In the genomic region with DNA sequence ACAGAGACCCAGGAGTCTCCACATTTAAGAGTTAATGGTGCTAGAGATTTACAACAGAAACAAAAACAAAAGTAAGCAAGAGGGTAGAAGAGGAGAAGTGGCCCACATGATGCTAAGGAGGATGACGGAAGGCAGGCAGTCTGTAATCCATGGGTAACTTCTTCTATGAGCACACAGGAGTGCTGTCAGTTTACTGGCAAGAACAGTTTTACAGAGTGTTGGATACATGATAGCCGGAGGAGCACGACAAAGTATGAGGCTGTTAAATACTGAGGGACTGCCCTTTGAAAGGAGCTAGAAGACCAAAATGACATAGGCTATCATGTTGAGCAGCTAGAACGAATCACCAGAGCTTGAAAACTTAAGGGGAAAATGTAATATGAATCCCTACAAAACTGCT, we compare ENCODE assay signal across 27 mouse cellular contexts.
DNase-seq lines count a peak whose midpoint lies in the region; ATAC-seq and TF ChIP-seq lines count a peak whose summit lies in the region.
"Had no signal": no experiment of that assay in that cellular context is flagged by ENCODE, and none has a peak within 500 bp of the region (broad histone marks: within the 10 kb centered on the region; RNA-seq: fewer than 3 reads in every experiment).

No protein-coding gene starts in this region.

- no peak overlapping the region for H3K27ac ChIP-seq in heart, embryonic 12.5 days (ENCODE audit: poor library complexity, severe bottlenecking)
- no peak overlapping the region for H3K27ac ChIP-seq in kidney, embryonic 14.5 days (ENCODE audit: low read depth, low read length)
- H3K27ac ChIP-seq in left cerebral cortex, adult 2 months = peak overlapping the region; percentile 78; the same call in 1 of the 2 replicates
- H3K27ac ChIP-seq: embryonic facial prominence, embryonic 13.5 days; forebrain, embryonic 10.5 days; forebrain, embryonic 15.5 days; heart, adult 2 months; limb, embryonic 13.5 days; liver, embryonic 12.5 days; stomach, postnatal 0 days had no signal

- intact Hi-C loops in left cerebral cortex, adult 2 months (cut with DNase I) = no loop called here
- intact Hi-C loops in left cerebral cortex, postnatal 4 days (cut with DNase I) = no loop called here

- peaks cover 18% of the 10 kb centered on the region for H3K4me1 ChIP-seq in heart, embryonic 12.5 days (replicated peaks)
- peaks cover 3% of the 10 kb centered on the region; the same call in 1 of the 2 replicates for H3K4me1 ChIP-seq in kidney, embryonic 14.5 days (ENCODE audit: control insufficient read depth, insufficient read depth, low read length)
- H3K4me1 ChIP-seq: liver, embryonic 12.5 days had no signal

- no peak overlapping the region for H3K4me2 ChIP-seq in heart, embryonic 12.5 days
- H3K4me2 ChIP-seq in kidney, embryonic 14.5 days (replicated peaks; ENCODE audit: low read depth, low read length) = no peak overlapping the region
- H3K4me2 ChIP-seq: embryonic facial prominence, embryonic 13.5 days; forebrain, embryonic 15.5 days; limb, embryonic 13.5 days; liver, embryonic 12.5 days; midbrain, embryonic 11.5 days had no signal

- no peaks in the 10 kb centered on the region for H3K27me3 ChIP-seq in heart, embryonic 12.5 days (replicated peaks)
- no peaks in the 10 kb centered on the region for H3K27me3 ChIP-seq in kidney, embryonic 14.5 days (ENCODE audit: control insufficient read depth, insufficient read depth, low read length)
- H3K27me3 ChIP-seq: embryonic facial prominence, embryonic 13.5 days; forebrain, embryonic 15.5 days; limb, embryonic 13.5 days; liver, embryonic 12.5 days had no signal

- no peaks in the 10 kb centered on the region for H3K36me3 ChIP-seq in heart, embryonic 12.5 days
- H3K36me3 ChIP-seq in kidney, embryonic 14.5 days (ENCODE audit: control insufficient read depth, insufficient read depth, low read length) = no peaks in the 10 kb centered on the region
- H3K36me3 ChIP-seq: embryonic facial prominence, embryonic 13.5 days; forebrain, embryonic 10.5 days; forebrain, embryonic 15.5 days; limb, embryonic 13.5 days; liver, embryonic 12.5 days had no signal

- no peak for TF ChIP-seq CTCF in left cerebral cortex, adult 2 months (IDR thresholded peaks at IDR 0.05)

- H3K9me3 ChIP-seq in heart, embryonic 12.5 days (replicated peaks) = no peaks in the 10 kb centered on the region
- H3K9me3 ChIP-seq in kidney, embryonic 14.5 days (ENCODE audit: control insufficient read depth, low read length) = no peaks in the 10 kb centered on the region
- H3K9me3 ChIP-seq: embryonic facial prominence, embryonic 13.5 days; forebrain, embryonic 10.5 days; forebrain, embryonic 15.5 days; limb, embryonic 13.5 days; liver, embryonic 12.5 days had no signal

- DNase-seq in heart, adult 11 months = peak; percentile 45
- DNase-seq in kidney, adult 11 months = no peak
- no peak for DNase-seq in left cerebral cortex, adult 2 months (ENCODE audit: extremely low spot score in 1 of 2, low spot score in 2 of 2)
- no peak for DNase-seq in left cerebral cortex, postnatal 4 days
- DNase-seq in ovary, adult 18-20 months (ENCODE audit: low spot score) = no peak
- DNase-seq: adrenal gland, postnatal 14 days; cerebellum, adult 11-12 months; cerebellum, adult 9-11 months; kidney, adult 8-10 months; liver, postnatal 0 days; right cerebral cortex, postnatal 4 days; thymus, adult 18-20 months; thymus, postnatal 25 days had no signal

- ATAC-seq in heart, embryonic 12.5 days (ENCODE audit: insufficient number of reproducible peaks, low FRiP score) = no peak
- ATAC-seq in kidney, embryonic 14.5 days (ENCODE audit: low FRiP score, low TSS enrichment) = 0 out of 2 replicates have a peak, but pooled peaks have one; percentile 57
- ATAC-seq in megakaryocyte, adult 5-6 weeks (ENCODE audit: poor library complexity, severe bottlenecking) = 0 out of 2 replicates have a peak, but pooled peaks have one; percentile 24
- ATAC-seq: CD4-positive, CD25-positive, alpha-beta regulatory T cell, adult 4 months; forebrain, embryonic 15.5 days; hindbrain, embryonic 16.5 days; liver, embryonic 12.5 days; midbrain, embryonic 16.5 days had no signal

- 61% methylated on average over 4 of the region's 4 CpGs for WGBS in heart, embryonic 12.5 days
- WGBS in kidney, embryonic 14.5 days = 53% methylated on average over 4 of the region's 4 CpGs

- H3K9ac ChIP-seq in heart, embryonic 12.5 days = no peak overlapping the region
- no peak overlapping the region for H3K9ac ChIP-seq in kidney, embryonic 14.5 days (ENCODE audit: low read depth, low read length)
- H3K9ac ChIP-seq: embryonic facial prominence, embryonic 13.5 days; forebrain, embryonic 15.5 days; limb, embryonic 13.5 days; liver, embryonic 12.5 days; liver, postnatal 0 days had no signal

- no peak overlapping the region for H3K4me3 ChIP-seq in heart, embryonic 12.5 days
- H3K4me3 ChIP-seq in kidney, embryonic 14.5 days (ENCODE audit: low read length) = no peak overlapping the region
- no peak overlapping the region for H3K4me3 ChIP-seq in left cerebral cortex, adult 2 months
- H3K4me3 ChIP-seq: embryonic facial prominence, embryonic 13.5 days; forebrain, embryonic 10.5 days; forebrain, embryonic 15.5 days; heart, adult 2 months; limb, embryonic 13.5 days; liver, embryonic 12.5 days had no signal
